Mouse (Mus musculus): ENCODE measurements at regions not wholly inside any gene's neighbourhood (a gene's known extent, or its start where the extent isn't known, plus 50 kb on each side); places are given as distances from the start of the nearest gene placed in this dataset.

- TF ChIP-seq CTCF (IDR thresholded peaks at IDR 0.05; ENCODE audit: low read depth) (no peak), EP300 (IDR thresholded peaks at IDR 0.05; ENCODE audit: low read depth) (no peak)
Observed at GRCm38 (mm10) chr15:37099176-37099575, 91.6 kb upstream of the Zfp706 start.

Data from heart, postnatal 0 days (tissue).